In the genomic region with DNA sequence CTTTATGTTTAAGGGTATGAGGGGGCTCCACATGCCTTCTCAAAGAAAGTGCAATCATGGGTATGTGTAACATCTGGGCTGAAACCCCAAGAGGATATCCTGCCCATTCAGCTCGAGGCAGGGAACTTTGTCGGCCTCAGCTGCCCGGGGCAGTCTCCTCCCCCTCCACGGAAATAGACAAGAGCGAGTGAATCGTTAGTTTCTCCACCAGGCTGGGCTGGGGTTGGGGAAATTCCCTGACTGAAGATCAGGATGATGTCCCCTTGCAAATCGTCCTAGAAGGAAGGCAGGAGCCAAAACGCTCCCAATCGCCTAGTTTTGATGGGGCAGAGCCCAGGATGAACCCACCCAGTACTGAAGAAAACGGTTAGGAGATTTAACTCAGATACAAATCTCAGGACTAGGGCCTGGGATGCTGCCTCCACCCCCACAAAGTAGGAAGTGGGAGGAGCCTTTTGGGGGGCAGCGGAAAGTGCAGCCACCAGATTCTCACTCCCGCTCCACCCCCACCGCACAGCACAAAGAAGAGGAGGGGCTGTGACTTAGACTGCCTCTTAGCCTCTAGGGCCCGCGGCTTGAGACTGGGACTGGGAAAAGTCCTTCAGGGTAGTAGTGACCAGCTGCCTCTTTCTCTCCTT, we compare ENCODE assay signal across 8 mouse cellular contexts. TPM values are rescaled to one million over a fixed set of nuclear protein-coding genes. Genes with fewer than 3 reads are reported as not detected.
DNase-seq lines count a peak whose midpoint lies in the region; ATAC-seq lines count a peak whose summit lies in the region.

No protein-coding gene starts in this region.

- peak overlapping the region; percentile 93 for H3K27ac ChIP-seq in embryonic facial prominence, embryonic 14.5 days (replicated peaks; ENCODE audit: low read depth, low read length)
- peak overlapping the region; percentile 95 for H3K27ac ChIP-seq in heart, embryonic 16.5 days (ENCODE audit: low read length)

- peak overlapping the region; percentile 41; the same call in 1 of the 2 replicates for H3K9ac ChIP-seq in embryonic facial prominence, embryonic 14.5 days (ENCODE audit: low read depth, low read length)
- peak overlapping the region; percentile 60 for H3K9ac ChIP-seq in heart, embryonic 16.5 days (ENCODE audit: low read length)

- H3K27me3 ChIP-seq in embryonic facial prominence, embryonic 14.5 days (replicated peaks; ENCODE audit: control insufficient read depth, insufficient read depth, low read length), result no peaks in the 10 kb centered on the region
- no peaks in the 10 kb centered on the region for H3K27me3 ChIP-seq in heart, embryonic 16.5 days (ENCODE audit: control insufficient read depth, insufficient read depth, low read length)
- peaks cover 15% of the 10 kb centered on the region for H3K27me3 ChIP-seq in megakaryocyte, embryonic 14.5 days (replicated peaks)

- WGBS in embryonic facial prominence, embryonic 14.5 days, result under 1% methylated on average over 15 of the region's 15 CpGs
- WGBS in heart, embryonic 16.5 days, result 3% methylated on average over 15 of the region's 15 CpGs

- peak; percentile 4; the same call in 1 of the 2 replicates for ATAC-seq in embryonic facial prominence, embryonic 14.5 days (ENCODE audit: low read depth)
- ATAC-seq in heart, embryonic 16.5 days (replicated peaks; ENCODE audit: extremely low read depth, insufficient read depth, low FRiP score), result peak; percentile 5; the same call in 1 of the 2 replicates

- H3K4me2 ChIP-seq in embryonic facial prominence, embryonic 14.5 days (ENCODE audit: low read depth, low read length), result peak overlapping the region; percentile 52
- peak overlapping the region; percentile 58 for H3K4me2 ChIP-seq in heart, embryonic 16.5 days (ENCODE audit: low read depth, low read length)

- H3K4me1 ChIP-seq in embryonic facial prominence, embryonic 14.5 days (ENCODE audit: control insufficient read depth, insufficient read depth, low read length), result peaks cover 40% of the 10 kb centered on the region
- H3K4me1 ChIP-seq in heart, embryonic 16.5 days (ENCODE audit: control insufficient read depth, insufficient read depth, low read length), result peaks cover 55% of the 10 kb centered on the region
- H3K4me1 ChIP-seq in megakaryocyte, embryonic 14.5 days, result peaks cover 76% of the 10 kb centered on the region

- H3K36me3 ChIP-seq in embryonic facial prominence, embryonic 14.5 days (ENCODE audit: control insufficient read depth, insufficient read depth, low read length), result no peaks in the 10 kb centered on the region; the same call in 1 of the 2 replicates
- H3K36me3 ChIP-seq in heart, embryonic 16.5 days (ENCODE audit: control insufficient read depth, insufficient read depth), result no peaks in the 10 kb centered on the region
- H3K36me3 ChIP-seq in megakaryocyte, embryonic 14.5 days (replicated peaks; ENCODE audit: low read length), result peaks cover 6% of the 10 kb centered on the region

- peak overlapping the region; percentile 8 for H3K4me3 ChIP-seq in embryonic facial prominence, embryonic 14.5 days (ENCODE audit: low read depth, low read length)
- peak overlapping the region; percentile 29 for H3K4me3 ChIP-seq in heart, embryonic 16.5 days (ENCODE audit: low read length)
- peak overlapping the region; percentile 88 for H3K4me3 ChIP-seq in megakaryocyte, embryonic 14.5 days (replicated peaks)

- H3K9me3 ChIP-seq in embryonic facial prominence, embryonic 14.5 days (ENCODE audit: control insufficient read depth, low read length), result no peaks in the 10 kb centered on the region
- no peaks in the 10 kb centered on the region for H3K9me3 ChIP-seq in heart, embryonic 16.5 days (replicated peaks; ENCODE audit: control insufficient read depth, low read length)
- no peaks in the 10 kb centered on the region for H3K9me3 ChIP-seq in megakaryocyte, embryonic 14.5 days

- DNase-seq in B cell, adult 2 months, result peak; percentile 72 to 73
- peak; percentile 79 for DNase-seq in ZHBTc4 (ENCODE audit: low read depth, low spot score)
- peak; percentile 92 for DNase-seq in embryonic facial prominence, embryonic 14.5 days (ENCODE audit: low spot score)
- DNase-seq in kidney, postnatal 14 days, result peak; percentile 88
- DNase-seq in spleen, postnatal 4 days (ENCODE audit: low spot score in 2 of 2), result peak; percentile 70 to 78
- no peak for DNase-seq in frontal cortex, postnatal 36 days (ENCODE audit: low spot score in 2 of 2)

RNA-seq across cellular contexts. Expression of a gene that starts 2.5 kb away (rescaled TPM):
- 32.9 and 33.0 TPM in 2 replicates for polyA plus RNA-seq in embryonic facial prominence, embryonic 14.5 days (2014; fragmentation: Nextera tagmentation; extraction: Ambion mirVana)
- 78.1 and 81.3 TPM in 2 replicates for polyA plus RNA-seq in heart, embryonic 16.5 days (2015; fragmentation: Nextera tagmentation; extraction: Ambion mirVana)
- polyA plus RNA-seq in megakaryocyte, embryonic 14.5 days (2012; ENCODE audit: insufficient read depth, low replicate concordance), result 4.8 and 29.6 TPM in 2 replicates

RNA-seq across cellular contexts. Expression of a gene that starts 3.5 kb away (rescaled TPM):
- 62.4 and 64.2 TPM in 2 replicates for polyA plus RNA-seq in embryonic facial prominence, embryonic 14.5 days (2014; fragmentation: Nextera tagmentation; extraction: Ambion mirVana)
- 34.7 and 36.1 TPM in 2 replicates for polyA plus RNA-seq in heart, embryonic 16.5 days (2015; fragmentation: Nextera tagmentation; extraction: Ambion mirVana)
- 90.9 and 105 TPM in 2 replicates for polyA plus RNA-seq in megakaryocyte, embryonic 14.5 days (2012; ENCODE audit: insufficient read depth, low replicate concordance)

RNA-seq across cellular contexts. Expression of a gene that starts 27.0 kb away (rescaled TPM):
- 78.9 and 83.0 TPM in 2 replicates for polyA plus RNA-seq in embryonic facial prominence, embryonic 14.5 days (2014; fragmentation: Nextera tagmentation; extraction: Ambion mirVana)
- polyA plus RNA-seq in heart, embryonic 16.5 days (2015; fragmentation: Nextera tagmentation; extraction: Ambion mirVana), result 4.5 and 5.0 TPM in 2 replicates
- not detected in 2 replicates for polyA plus RNA-seq in megakaryocyte, embryonic 14.5 days (2012; ENCODE audit: insufficient read depth, low replicate concordance)

RNA-seq across cellular contexts. Expression of a gene that starts 57.1 kb away (rescaled TPM):
- polyA plus RNA-seq in embryonic facial prominence, embryonic 14.5 days (2014; fragmentation: Nextera tagmentation; extraction: Ambion mirVana), result 185 and 198 TPM in 2 replicates
- polyA plus RNA-seq in heart, embryonic 16.5 days (2015; fragmentation: Nextera tagmentation; extraction: Ambion mirVana), result 137 and 143 TPM in 2 replicates
- 40.8 and 101 TPM in 2 replicates for polyA plus RNA-seq in megakaryocyte, embryonic 14.5 days (2012; ENCODE audit: insufficient read depth, low replicate concordance)

Comparison
In these comparisons a context has a peak if more than half of its experiments do, and no peak if none do; other contexts are left out.
1. DNase-seq: peak in B cell, adult 2 months (2 of 2), ZHBTc4 (single experiment), embryonic facial prominence, embryonic 14.5 days (single experiment), kidney, postnatal 14 days (single experiment) and spleen, postnatal 4 days (2 of 2); none in frontal cortex, postnatal 36 days (0 of 2).
2. H3K4me3 ChIP-seq: peak in every context shown above with its lines; median percentile 88 in megakaryocyte, embryonic 14.5 days; 29 in heart, embryonic 16.5 days; 8 in embryonic facial prominence, embryonic 14.5 days.
3. RNA of a gene that starts 27.0 kb away (polyA plus RNA-seq): 78.9 to 83.0 TPM in embryonic facial prominence, embryonic 14.5 days; 4.5 to 5.0 TPM in heart, embryonic 16.5 days and not detected in megakaryocyte, embryonic 14.5 days; every median in the first group is over 10 times any median in the second.